8 mouse cellular contexts compared by ENCODE assay signal in genomic region chr3:103438791-103439354, GRCm38 (mm10).
DNase-seq lines count a peak whose midpoint lies in the region; ATAC-seq and TF ChIP-seq lines count a peak whose summit lies in the region.

No protein-coding gene starts in this region.

- H3K9me3 ChIP-seq in forebrain, embryonic 12.5 days: no peaks in the 10 kb centered on the region
- no peaks in the 10 kb centered on the region for H3K9me3 ChIP-seq in hindbrain, postnatal 0 days (ENCODE audit: low read length)
- no peaks in the 10 kb centered on the region for H3K9me3 ChIP-seq in lung, embryonic 14.5 days (ENCODE audit: low read depth, low read length)

- peaks cover 22% of the 10 kb centered on the region for H3K4me1 ChIP-seq in bone marrow macrophage, adult 2 months (ENCODE audit: control insufficient read depth, insufficient read depth, low read length)
- H3K4me1 ChIP-seq in forebrain, embryonic 12.5 days: no peaks in the 10 kb centered on the region
- no peaks in the 10 kb centered on the region for H3K4me1 ChIP-seq in hindbrain, postnatal 0 days (ENCODE audit: insufficient read depth, low read length)
- no peaks in the 10 kb centered on the region for H3K4me1 ChIP-seq in lung, embryonic 14.5 days (ENCODE audit: insufficient read depth)

- H3K4me3 ChIP-seq in bone marrow macrophage, adult 2 months (ENCODE audit: insufficient read depth, low read length): no peak overlapping the region
- no peak overlapping the region for H3K4me3 ChIP-seq in forebrain, embryonic 12.5 days (replicated peaks)
- no peak overlapping the region for H3K4me3 ChIP-seq in hindbrain, postnatal 0 days (ENCODE audit: low read length)
- no peak overlapping the region for H3K4me3 ChIP-seq in lung, embryonic 14.5 days (ENCODE audit: low read depth, low read length)

- TF ChIP-seq CTCF in bone marrow macrophage, adult 2 months (IDR thresholded peaks at IDR 0.05; ENCODE audit: low read depth, low read length): peak; percentile 60
- TF ChIP-seq CTCF in hindbrain, postnatal 0 days (IDR thresholded peaks at IDR 0.05; ENCODE audit: low read depth): peak; percentile 54
- peak; percentile 66 for TF ChIP-seq CTCF in lung, embryonic 14.5 days (IDR thresholded peaks at IDR 0.05; ENCODE audit: low read depth)

- no peak overlapping the region for H3K4me2 ChIP-seq in forebrain, embryonic 12.5 days
- H3K4me2 ChIP-seq in hindbrain, postnatal 0 days (ENCODE audit: low read depth, low read length): no peak overlapping the region
- H3K4me2 ChIP-seq in lung, embryonic 14.5 days: no peak overlapping the region

- no peak overlapping the region for H3K27ac ChIP-seq in bone marrow macrophage, adult 2 months (ENCODE audit: insufficient read depth, low read depth, low read length)
- H3K27ac ChIP-seq in forebrain, embryonic 12.5 days: no peak overlapping the region
- no peak overlapping the region for H3K27ac ChIP-seq in hindbrain, postnatal 0 days
- H3K27ac ChIP-seq in lung, embryonic 14.5 days (ENCODE audit: low read depth): no peak overlapping the region

- TF ChIP-seq POLR2A in bone marrow macrophage, adult 2 months (IDR thresholded peaks at IDR 0.05; ENCODE audit: borderline replicate concordance, low read depth, low read length): no peak

- peak; percentile 58; the same call in 1 of the 2 replicates for ATAC-seq in forebrain, embryonic 12.5 days (ENCODE audit: low FRiP score)
- peak; percentile 47; the same call in 1 of the 2 replicates for ATAC-seq in hindbrain, postnatal 0 days
- peak; percentile 65 for ATAC-seq in lung, embryonic 14.5 days (ENCODE audit: insufficient read depth)
- no peak for ATAC-seq in erythroid progenitor cell, adult 5-6 weeks (replicated peaks; ENCODE audit: low FRiP score, poor library complexity, severe bottlenecking)

- no peaks in the 10 kb centered on the region for H3K36me3 ChIP-seq in forebrain, embryonic 12.5 days (replicated peaks)
- H3K36me3 ChIP-seq in hindbrain, postnatal 0 days (ENCODE audit: insufficient read depth, low read length): no peaks in the 10 kb centered on the region
- H3K36me3 ChIP-seq in lung, embryonic 14.5 days (ENCODE audit: insufficient read depth): no peaks in the 10 kb centered on the region

- no peaks in the 10 kb centered on the region for H3K27me3 ChIP-seq in forebrain, embryonic 12.5 days
- no peaks in the 10 kb centered on the region for H3K27me3 ChIP-seq in hindbrain, postnatal 0 days (ENCODE audit: insufficient read depth, low read length)
- no peaks in the 10 kb centered on the region for H3K27me3 ChIP-seq in lung, embryonic 14.5 days (ENCODE audit: insufficient read depth, low read length)

- 45% methylated on average over 12 of the region's 12 CpGs for WGBS in forebrain, embryonic 12.5 days
- 43% methylated on average over 12 of the region's 12 CpGs for WGBS in hindbrain, postnatal 0 days
- WGBS in lung, embryonic 14.5 days: 52% methylated on average over 12 of the region's 12 CpGs

- DNase-seq in urinary bladder, postnatal 14 days (ENCODE audit: low spot score): peak; percentile 44
- DNase-seq in urinary bladder, postnatal 4 days (ENCODE audit: low spot score in 2 of 2): no peak
- DNase-seq in hindbrain, postnatal 0 days (ENCODE audit: low spot score): peak; percentile 64
- DNase-seq in lung, embryonic 14.5 days: peak; percentile 84
- DNase-seq in retina, adult 2 months (ENCODE audit: low read depth, low spot score): peak; percentile 15

- H3K9ac ChIP-seq in forebrain, embryonic 12.5 days: no peak overlapping the region
- H3K9ac ChIP-seq in hindbrain, postnatal 0 days (replicated peaks; ENCODE audit: low read length): no peak overlapping the region
- no peak overlapping the region for H3K9ac ChIP-seq in lung, embryonic 14.5 days

Comparison
In these comparisons a context has a peak if more than half of its experiments do, and no peak if none do; other contexts are left out.
1. DNase-seq: peak in urinary bladder, postnatal 14 days (single experiment), hindbrain, postnatal 0 days (single experiment), lung, embryonic 14.5 days (single experiment) and retina, adult 2 months (single experiment); none in urinary bladder, postnatal 4 days (0 of 2).
2. Peak in every context shown above with its lines, with median percentiles within 50 percentile points of each other: CTCF ChIP-seq.